Mouse (Mus musculus) kidney, embryonic 14.5 days (tissue): ENCODE measurements around the gene Timp3. TPM values are rescaled to one million over a fixed set of nuclear protein-coding genes. Genes with fewer than 3 reads are reported as not detected.

Experiments
- ATAC-seq: fragments of 200-750 bp; cut with Nextera tagmentation; 2 replicates; pipeline ENCODE4 v1.8.0; 2017; ENCODE audit warnings: moderate number of reproducible peaks, mild to moderate bottlenecking, moderate TSS enrichment, moderate library complexity; ENCODE audit not compliant: low FRiP score, low TSS enrichment
- H3K27ac ChIP-seq: fragments of 300-500 bp; sonication (generic); 2 replicates; pipeline ENCODE4 v1.5.1; 2014; ENCODE audit warnings: low read depth, mild to moderate bottlenecking, low read length, moderate library complexity, mixed read lengths
- H3K27me3 ChIP-seq: fragments of 300-500 bp; sonication (generic); 2 replicates; pipeline ENCODE4 v1.6.1; 2014; ENCODE audit warnings: mild to moderate bottlenecking, low read length; ENCODE audit not compliant: control insufficient read depth, insufficient read depth
- H3K36me3 ChIP-seq: fragments of 300-500 bp; sonication (generic); 2 replicates; pipeline ENCODE4 v1.6.1; 2014; ENCODE audit warnings: low read length, mixed read lengths; ENCODE audit not compliant: control insufficient read depth, insufficient read depth
- H3K4me1 ChIP-seq: fragments of 300-500 bp; sonication (generic); 2 replicates; pipeline ENCODE4 v1.6.1; 2014; ENCODE audit warnings: low read length, mixed read lengths; ENCODE audit not compliant: control insufficient read depth, insufficient read depth
- H3K4me2 ChIP-seq: fragments of 300-500 bp; sonication (generic); replicated peaks from 2 replicates; pipeline ENCODE4 v1.6.1; 2014; ENCODE audit warnings: low read depth, mild to moderate bottlenecking, low read length
- H3K4me3 ChIP-seq: fragments of 300-500 bp; sonication (generic); 2 replicates; pipeline ENCODE4 v1.5.1; 2014; ENCODE audit warnings: mild to moderate bottlenecking, low read length
- H3K9ac ChIP-seq: fragments of 300-500 bp; sonication (generic); 2 replicates; pipeline ENCODE4 v1.6.1; 2014; ENCODE audit warnings: low read depth, mild to moderate bottlenecking, low read length, moderate library complexity
- H3K9me3 ChIP-seq: fragments of 300-500 bp; sonication (generic); 2 replicates; pipeline ENCODE4 v1.6.1; 2016; ENCODE audit warnings: low read length; ENCODE audit not compliant: control insufficient read depth
- WGBS: fragments of 180-500 bp; shearing (Covaris S2); extraction: QIAGEN DNeasy Blood & Tissue Kit; methylation state at CpG from one replicate; pipeline ENCODE4 v1.1.7; 2014; 5-methylcytosine and 5-hydroxymethylcytosine counted together
- polyA plus RNA-seq: library from polyadenylated mRNA; unstranded; fragments of >200 nt; fragmentation: Nextera tagmentation; extraction: Ambion mirVana; gene quantifications from 2 replicates; pipeline ENCODE4 v1.2.1, GENCODE M21; 2014

The Timp3 gene
- polyA plus RNA-seq, 1 experiment from 2014 or later, result 60.1 TPM

GRCm38 (mm10) chr10:86273410-86274191 is 26.6 kb upstream of the Timp3 start:
- H3K4me2 ChIP-seq, result no peak overlapping the region
- no peaks in the 10 kb centered on the region for H3K4me1 ChIP-seq
- ATAC-seq, result peak; percentile 62
- H3K9me3 ChIP-seq, result no peaks in the 10 kb centered on the region
- H3K27me3 ChIP-seq, result no peaks in the 10 kb centered on the region
- no peak overlapping the region for H3K9ac ChIP-seq
- H3K27ac ChIP-seq, result peak overlapping the region; percentile 71; the same call in 1 of the 2 replicates
- 63% methylated on average over 19 of the region's 19 CpGs for WGBS
- H3K36me3 ChIP-seq, result no peaks in the 10 kb centered on the region
- H3K4me3 ChIP-seq, result no peak overlapping the region

DNA sequence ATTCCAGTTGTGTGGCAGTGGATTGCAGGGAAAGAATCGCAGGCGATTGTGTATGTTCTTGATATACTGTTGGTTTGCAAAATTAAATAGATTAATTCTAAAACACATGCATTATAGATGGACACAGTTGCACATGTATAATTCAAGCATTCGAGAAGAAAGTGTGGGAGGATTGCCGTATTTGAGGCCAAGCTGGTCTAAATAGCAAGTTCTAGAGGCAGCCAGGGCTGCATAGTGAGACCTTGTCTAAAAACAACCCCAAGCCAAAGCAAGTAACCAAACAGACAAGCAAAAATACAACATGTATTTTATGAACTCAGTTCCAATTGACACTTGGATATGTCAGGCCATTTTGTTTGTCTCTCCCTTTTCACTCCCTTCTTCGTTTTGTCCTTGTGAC is 24.6 kb upstream of the Timp3 start:
- Histone ChIP-seq H3K4me3 (no peak overlapping the region), H3K9me3 (no peaks in the 10 kb centered on the region), H3K9ac (no peak overlapping the region), H3K27ac (no peak overlapping the region), H3K4me2 (no peak overlapping the region), H3K27me3 (no peaks in the 10 kb centered on the region), H3K36me3 (no peaks in the 10 kb centered on the region), H3K4me1 (no peaks in the 10 kb centered on the region)
- 92% methylated on average over 5 of the region's 5 CpGs for WGBS
- no peak for ATAC-seq

- Histone ChIP-seq H3K27me3 (no peaks in the 10 kb centered on the region), H3K4me2 (no peak overlapping the region), H3K4me3 (no peak overlapping the region), H3K27ac (no peak overlapping the region), H3K9ac (no peak overlapping the region), H3K9me3 (no peaks in the 10 kb centered on the region), H3K36me3 (no peaks in the 10 kb centered on the region), H3K4me1 (no peaks in the 10 kb centered on the region)
- WGBS, result 87% methylated on average over 5 of the region's 5 CpGs
- no peak for ATAC-seq
Observed at GRCm38 (mm10) chr10:86277327-86277726, 22.8 kb upstream of the Timp3 start.

- Histone ChIP-seq H3K9me3 (no peaks in the 10 kb centered on the region), H3K9ac (no peak overlapping the region), H3K36me3 (no peaks in the 10 kb centered on the region), H3K27ac (no peak overlapping the region), H3K4me3 (no peak overlapping the region), H3K4me1 (no peaks in the 10 kb centered on the region), H3K27me3 (no peaks in the 10 kb centered on the region), H3K4me2 (no peak overlapping the region)
- no peak for ATAC-seq
- WGBS, result 60% methylated on average over 2 of the region's 2 CpGs
Observed at GRCm38 (mm10) chr10:86278481-86278880, 21.7 kb upstream of the Timp3 start.

DNA sequence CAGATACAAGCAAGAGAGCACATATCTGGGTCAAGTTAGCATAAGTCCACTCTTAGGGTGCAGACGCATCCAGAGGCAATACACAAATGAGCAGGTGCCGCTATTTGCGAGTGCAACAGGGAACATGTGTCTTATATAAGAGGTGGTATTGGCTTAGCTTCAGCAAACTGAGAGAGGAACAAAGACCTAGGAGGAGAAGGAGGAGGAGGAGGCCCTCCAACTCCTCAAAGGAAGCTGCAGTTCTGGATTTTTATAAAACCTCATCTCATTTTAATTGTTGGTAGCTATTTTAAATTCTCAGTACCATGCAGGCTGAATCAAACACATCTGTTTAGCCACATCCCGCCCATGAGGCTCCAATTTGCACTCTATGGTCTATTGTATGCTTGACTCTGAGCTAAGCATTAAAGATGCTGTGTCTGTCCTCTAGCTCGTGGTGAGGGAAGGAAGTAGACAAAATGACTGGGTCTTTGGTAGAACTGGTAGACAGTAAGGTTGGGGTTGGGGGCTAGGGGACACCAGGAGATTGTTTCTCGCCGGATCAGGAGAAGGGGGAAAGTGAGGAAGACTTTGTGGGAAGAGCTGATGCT is 20.5 kb upstream of the Timp3 start:
- ATAC-seq, result no peak
- Histone ChIP-seq H3K27ac (no peak overlapping the region), H3K4me3 (no peak overlapping the region), H3K4me2 (no peak overlapping the region), H3K4me1 (no peaks in the 10 kb centered on the region), H3K36me3 (no peaks in the 10 kb centered on the region), H3K9ac (no peak overlapping the region), H3K27me3 (no peaks in the 10 kb centered on the region), H3K9me3 (no peaks in the 10 kb centered on the region)
- 90% methylated on average over 7 of the region's 7 CpGs for WGBS

GRCm38 (mm10) chr10:86281238-86281637 is 18.9 kb upstream of the Timp3 start:
- 90% methylated on average over 8 of the region's 8 CpGs for WGBS
- ATAC-seq, result no peak

GRCm38 (mm10) chr10:86286508-86286907 is 13.7 kb upstream of the Timp3 start:
- Histone ChIP-seq H3K36me3 (no peaks in the 10 kb centered on the region), H3K9ac (no peak overlapping the region), H3K9me3 (no peaks in the 10 kb centered on the region), H3K27me3 (no peaks in the 10 kb centered on the region), H3K4me3 (no peak overlapping the region), H3K4me2 (no peak overlapping the region), H3K4me1 (no peaks in the 10 kb centered on the region), H3K27ac (no peak overlapping the region)
- no peak for ATAC-seq
- 90% methylated on average over 7 of the region's 7 CpGs for WGBS

More at GRCm38 (mm10) chr10:86281238-86281637, 18.9 kb upstream of the Timp3 start:
- no peaks in the 10 kb centered on the region for H3K36me3 ChIP-seq
- no peak overlapping the region for H3K4me3 ChIP-seq
- no peaks in the 10 kb centered on the region for H3K9me3 ChIP-seq
- H3K4me2 ChIP-seq, result no peak overlapping the region
- no peak overlapping the region for H3K9ac ChIP-seq
- H3K4me1 ChIP-seq, result no peaks in the 10 kb centered on the region
- H3K27ac ChIP-seq, result no peak overlapping the region
- H3K27me3 ChIP-seq, result no peaks in the 10 kb centered on the region

DNA sequence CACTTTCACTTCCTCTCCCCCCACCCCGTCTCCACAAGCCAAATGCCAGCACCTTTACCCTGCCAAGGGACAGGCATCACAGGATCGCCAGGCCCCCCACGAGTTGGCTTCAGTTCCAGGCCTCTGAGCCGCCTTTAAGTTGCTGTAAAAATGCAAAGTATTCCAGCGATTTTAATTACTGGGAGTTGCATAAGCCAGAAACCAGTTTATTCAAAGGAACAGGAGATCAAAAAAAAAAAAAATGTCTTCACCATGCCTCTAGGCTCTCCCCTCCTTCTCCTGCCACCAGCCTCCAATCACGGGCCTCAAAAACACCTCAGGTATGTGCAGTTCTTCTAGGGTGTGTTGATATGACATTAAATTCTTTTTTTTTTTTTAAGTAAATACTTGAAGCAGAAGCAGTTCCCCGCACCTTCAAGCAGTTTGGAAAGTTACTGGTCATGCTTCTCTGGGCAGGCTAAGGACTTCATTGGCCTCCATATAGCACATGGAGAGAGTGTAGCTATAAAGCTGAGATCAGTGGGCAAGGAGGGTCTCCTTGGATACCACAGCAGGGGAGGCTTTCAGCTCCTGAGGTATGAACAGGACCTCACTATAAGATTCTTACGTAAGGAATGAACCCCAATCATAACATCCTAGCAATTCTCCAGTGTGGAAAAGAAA is 9.9 kb upstream of the Timp3 start:
- Histone ChIP-seq H3K9ac (no peak overlapping the region), H3K27me3 (no peaks in the 10 kb centered on the region), H3K27ac (no peak overlapping the region), H3K9me3 (no peaks in the 10 kb centered on the region), H3K4me1 (peaks cover 2% of the 10 kb centered on the region; the same call in 1 of the 2 replicates), H3K4me2 (no peak overlapping the region), H3K36me3 (no peaks in the 10 kb centered on the region), H3K4me3 (no peak overlapping the region)
- 69% methylated on average over 8 of the region's 8 CpGs for WGBS
- ATAC-seq, result no peak

GRCm38 (mm10) chr10:86293880-86294279 is 6.3 kb upstream of the Timp3 start:
- H3K4me3 ChIP-seq, result no peak overlapping the region

More at GRCm38 (mm10) chr10:86293880-86294279, 6.3 kb upstream of the Timp3 start:
- peaks cover 11% of the 10 kb centered on the region for H3K4me1 ChIP-seq
- H3K36me3 ChIP-seq, result no peaks in the 10 kb centered on the region
- no peak for ATAC-seq
- no peaks in the 10 kb centered on the region for H3K9me3 ChIP-seq
- H3K27ac ChIP-seq, result no peak overlapping the region
- H3K4me2 ChIP-seq, result no peak overlapping the region
- WGBS, result 81% methylated on average over 1 of the region's 1 CpGs
- H3K27me3 ChIP-seq, result no peaks in the 10 kb centered on the region
- no peak overlapping the region for H3K9ac ChIP-seq
